Mouse (Mus musculus) liver, adult (tissue): Measurements from ENCODE around the gene Dusp15.
A peak's percentile ranks its signal among the peaks of the same experiment; 100 is the strongest.

Source experiments
- GATA4 ChIP-seq: IDR thresholded peaks from 2 replicates; pipeline ENCODE4 v1.6.1; 2014; ENCODE audit warnings: mild to moderate bottlenecking, low read length; ENCODE audit not compliant: insufficient replicate concordance

Gene Dusp15

GRCm38 (mm10) chr2:152942898-152943515, 8.5 kb downstream of the Dusp15 start:
- TF ChIP-seq GATA4: no peak

- no peak for TF ChIP-seq GATA4
Measured at GRCm38 (mm10) chr2:152941776-152942175, 9.7 kb downstream of the Dusp15 start.

- no peak for TF ChIP-seq GATA4
Measured at GRCm38 (mm10) chr2:152941106-152941505, 10.4 kb downstream of the Dusp15 start.

- TF ChIP-seq GATA4: no peak
Measured at GRCm38 (mm10) chr2:152939846-152940245, 11.7 kb downstream of the Dusp15 start.

GRCm38 (mm10) chr2:152933614-152934013, 17.9 kb downstream of the Dusp15 start:
- no peak for TF ChIP-seq GATA4

GRCm38 (mm10) chr2:152933048-152933447, 18.4 kb downstream of the Dusp15 start, which contains the start of gene Foxs1:
Foxs1 (minus strand) TSS chr2:152933208.
- TF ChIP-seq GATA4: no peak

GRCm38 (mm10) chr2:152931456-152932160, 19.9 kb downstream of the Dusp15 start:
- TF ChIP-seq GATA4: no peak

GRCm38 (mm10) chr2:152930276-152930675, 21.2 kb downstream of the Dusp15 start:
- TF ChIP-seq GATA4: no peak

- TF ChIP-seq GATA4: no peak
Measured at GRCm38 (mm10) chr2:152928988-152929370, 22.5 kb downstream of the Dusp15 start.

- TF ChIP-seq GATA4: no peak
Measured at GRCm38 (mm10) chr2:152928219-152928987, 23.1 kb downstream of the Dusp15 start.

- TF ChIP-seq GATA4: no peak
Measured at GRCm38 (mm10) chr2:152927371-152927770, 24.1 kb downstream of the Dusp15 start.

GRCm38 (mm10) chr2:152926896-152927295, 24.6 kb downstream of the Dusp15 start:
- no peak for TF ChIP-seq GATA4

GRCm38 (mm10) chr2:152925189-152925872, 26.2 kb downstream of the Dusp15 start:
- TF ChIP-seq GATA4: peak; percentile 13; the same call in 1 of the 2 replicates

GRCm38 (mm10) chr2:152924543-152924942, 27.0 kb downstream of the Dusp15 start:
- TF ChIP-seq GATA4: no peak

GRCm38 (mm10) chr2:152924128-152924527, 27.4 kb downstream of the Dusp15 start:
- no peak for TF ChIP-seq GATA4

GRCm38 (mm10) chr2:152923621-152924020, 27.9 kb downstream of the Dusp15 start:
- no peak for TF ChIP-seq GATA4

- TF ChIP-seq GATA4: no peak
Measured at GRCm38 (mm10) chr2:152922376-152922775, 29.1 kb downstream of the Dusp15 start.
